Mouse (Mus musculus) liver, embryonic 14.5 days (tissue): ENCODE data around the gene Vamp8.

ENCODE experiments used
- CTCF ChIP-seq: IDR thresholded peaks from 2 replicates; pipeline ENCODE4 v1.5.1; 2016; ENCODE audit warnings: antibody characterized with exemption, low read depth, control low read depth
- EP300 ChIP-seq: IDR thresholded peaks from 2 replicates; pipeline ENCODE4 v1.6.1; 2016; ENCODE audit warnings: antibody characterized with exemption, low read depth

- TF ChIP-seq CTCF (no peak), EP300 (no peak)
Measured at GRCm38 (mm10) chr6:72379377-72380130, 10.9 kb downstream of the Vamp8 start.
